Mouse (Mus musculus) right cerebral cortex, postnatal 25 days (tissue): ENCODE data around the gene Fam227b.

ENCODE experiments used
- DNase-seq: peaks from one replicate; pipeline ENCODE4 v3.0.0; 2022

Gene Fam227b

GRCm38 (mm10) chr2:126151855-126152571, at the start of gene Fam227b, which contains the start of gene Dtwd1:
Gene Fam227b, minus strand, starts transcription at chr2:126152004.
Gene Dtwd1, plus strand, starts transcription at chr2:126152141.
- DNase-seq = peak; percentile 98

- DNase-seq = no peak
Measured at GRCm38 (mm10) chr2:126198971-126199370, 47.2 kb upstream of the Fam227b start.

GRCm38 (mm10) chr2:126195631-126196356, 44.0 kb upstream of the Fam227b start:
- DNase-seq = no peak

GRCm38 (mm10) chr2:126192129-126192528, 40.3 kb upstream of the Fam227b start:
- DNase-seq = no peak

- DNase-seq = no peak
Measured at GRCm38 (mm10) chr2:126191306-126191705, 39.5 kb upstream of the Fam227b start.

- DNase-seq = no peak
Measured at GRCm38 (mm10) chr2:126171427-126171826, 19.6 kb upstream of the Fam227b start.

- no peak for DNase-seq
Measured at GRCm38 (mm10) chr2:126166848-126167617, 15.2 kb upstream of the Fam227b start.

GRCm38 (mm10) chr2:126166335-126166734, 14.5 kb upstream of the Fam227b start:
- no peak for DNase-seq

GRCm38 (mm10) chr2:126165277-126166018, 13.6 kb upstream of the Fam227b start:
- no peak for DNase-seq

- DNase-seq = no peak
Measured at GRCm38 (mm10) chr2:126147723-126148122, 4.1 kb downstream of the Fam227b start.

GRCm38 (mm10) chr2:126094616-126095015, 57.2 kb downstream of the Fam227b start:
- no peak for DNase-seq

- no peak for DNase-seq
Measured at GRCm38 (mm10) chr2:126090432-126090831, 61.4 kb downstream of the Fam227b start.

GRCm38 (mm10) chr2:126086187-126086586, 65.6 kb downstream of the Fam227b start:
- DNase-seq = no peak

- no peak for DNase-seq
Measured at GRCm38 (mm10) chr2:126084326-126084725, 67.5 kb downstream of the Fam227b start.

GRCm38 (mm10) chr2:126079086-126079485, 72.7 kb downstream of the Fam227b start:
- DNase-seq = no peak

- DNase-seq = no peak
Measured at GRCm38 (mm10) chr2:126076506-126076905, 75.3 kb downstream of the Fam227b start.

GRCm38 (mm10) chr2:126073744-126074143, 78.1 kb downstream of the Fam227b start:
- no peak for DNase-seq

GRCm38 (mm10) chr2:126069740-126070139, 82.1 kb downstream of the Fam227b start:
- DNase-seq = no peak

- DNase-seq = no peak
Measured at GRCm38 (mm10) chr2:126065303-126065856, 86.4 kb downstream of the Fam227b start.

- no peak for DNase-seq
Measured at GRCm38 (mm10) chr2:126064814-126065213, 87.0 kb downstream of the Fam227b start.

- no peak for DNase-seq
Measured at GRCm38 (mm10) chr2:126062876-126063275, 88.9 kb downstream of the Fam227b start.

- no peak for DNase-seq
Measured at GRCm38 (mm10) chr2:126061037-126061773, 90.6 kb downstream of the Fam227b start.
